Mouse (Mus musculus): Measurements from ENCODE around the gene Tnfsf18. TPM values are rescaled to one million over a fixed set of nuclear protein-coding genes. Genes with fewer than 3 reads are reported as not detected.

The Tnfsf18 gene
- polyA plus RNA-seq, 1 experiment from 2014 or later = not detected

DNA sequence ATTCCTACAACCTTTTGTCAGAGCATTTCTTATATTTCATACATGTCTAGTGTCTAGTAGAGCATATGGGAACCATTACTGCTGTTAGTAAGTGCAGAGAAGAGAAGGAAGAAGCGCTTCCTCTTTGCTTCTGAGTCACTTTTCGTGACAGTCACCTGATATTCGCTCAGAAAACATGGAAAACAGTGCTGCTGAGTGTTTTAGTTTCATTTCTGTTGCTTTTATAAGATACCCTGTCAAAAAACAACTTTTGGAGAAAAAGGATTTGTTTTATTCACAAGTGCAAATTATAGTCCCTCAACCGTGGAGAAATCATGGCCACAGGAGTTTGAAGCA, 6.3 kb downstream of the Tnfsf18 start:
- no peaks in the 10 kb centered on the region for H3K9me3 ChIP-seq
- H3K36me3 ChIP-seq = no peaks in the 10 kb centered on the region
- H3K4me2 ChIP-seq = no peak overlapping the region
- ATAC-seq (ENCODE audit: low FRiP score) = no peak
- H3K27me3 ChIP-seq = no peaks in the 10 kb centered on the region
- H3K9ac ChIP-seq = no peak overlapping the region
- H3K4me3 ChIP-seq = no peak overlapping the region
- WGBS = 82% methylated on average over 4 of the region's 4 CpGs
- H3K4me1 ChIP-seq (replicated peaks) = no peaks in the 10 kb centered on the region
- no peak overlapping the region for H3K27ac ChIP-seq

DNA sequence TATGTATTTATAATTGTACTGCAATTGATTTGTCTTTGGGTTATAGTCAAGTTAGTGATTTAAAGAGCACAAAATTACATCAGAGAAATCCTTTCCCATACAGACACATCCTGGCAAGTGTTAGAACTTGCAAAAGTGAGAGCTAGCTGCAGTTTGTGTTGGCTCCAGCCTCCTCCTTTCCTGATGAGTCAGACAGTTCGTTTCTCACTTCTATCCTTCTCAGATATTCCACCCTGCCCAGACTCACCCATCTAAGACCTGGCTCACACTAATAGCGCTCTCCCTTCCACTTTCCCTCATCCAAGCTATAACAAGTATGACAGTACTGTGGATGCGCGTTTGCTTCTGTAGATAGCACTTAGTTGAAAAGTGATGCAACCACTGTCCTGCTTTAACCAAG, 11.9 kb downstream of the Tnfsf18 start:
- Histone ChIP-seq H3K27ac (no peak overlapping the region), H3K36me3 (no peaks in the 10 kb centered on the region), H3K9ac (no peak overlapping the region), H3K4me3 (no peak overlapping the region), H3K4me2 (no peak overlapping the region), H3K4me1 (replicated peaks) (no peaks in the 10 kb centered on the region), H3K27me3 (no peaks in the 10 kb centered on the region), H3K9me3 (no peaks in the 10 kb centered on the region)
- no peak for ATAC-seq (ENCODE audit: low FRiP score)
- WGBS = 92% methylated on average over 4 of the region's 4 CpGs

DNA sequence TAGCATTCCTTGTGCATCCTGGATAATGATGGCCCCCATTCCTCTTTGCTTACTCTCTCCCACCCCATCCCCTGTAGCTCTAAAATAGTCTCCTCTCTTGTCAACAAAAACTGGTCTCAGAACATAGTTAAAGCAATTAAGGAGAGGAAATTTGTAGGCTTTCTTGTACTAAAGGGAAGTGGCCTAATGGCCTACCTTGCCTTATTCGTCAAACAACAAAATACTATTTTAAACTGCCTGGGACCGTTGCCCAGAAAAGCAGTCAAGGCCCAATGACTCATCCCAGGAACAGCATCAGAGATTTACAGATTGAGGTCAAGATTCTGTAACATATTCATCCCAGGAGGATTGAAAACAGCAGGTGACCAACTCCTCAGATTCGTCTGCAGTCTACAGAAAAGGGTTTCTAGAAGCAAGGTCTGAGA, 13.2 kb downstream of the Tnfsf18 start:
- Histone ChIP-seq H3K9me3 (no peaks in the 10 kb centered on the region), H3K9ac (no peak overlapping the region), H3K4me1 (replicated peaks) (no peaks in the 10 kb centered on the region), H3K36me3 (no peaks in the 10 kb centered on the region), H3K4me3 (no peak overlapping the region), H3K27ac (no peak overlapping the region), H3K27me3 (no peaks in the 10 kb centered on the region), H3K4me2 (no peak overlapping the region)
- 70% methylated on average over 3 of the region's 3 CpGs for WGBS
- ATAC-seq (ENCODE audit: low FRiP score) = no peak

DNA sequence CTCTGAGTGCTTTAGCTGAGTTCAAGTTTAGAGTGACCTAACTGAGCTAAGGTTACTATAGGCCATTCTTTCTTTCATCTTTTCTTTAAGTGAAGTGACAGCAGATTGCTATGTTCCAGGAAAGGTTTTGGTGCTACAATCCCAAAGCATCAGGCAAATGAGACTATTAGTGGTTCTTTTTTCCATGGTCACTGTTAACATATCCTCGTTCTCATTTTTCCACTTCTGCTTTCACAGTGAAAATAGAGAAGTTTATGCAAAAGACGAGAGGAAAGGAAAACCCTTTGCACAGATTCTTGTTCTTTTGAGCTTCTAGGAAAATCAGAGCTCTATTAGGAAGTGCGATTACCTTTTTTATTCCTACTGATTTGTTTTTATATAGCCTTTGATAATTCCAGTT, 22.9 kb downstream of the Tnfsf18 start:
- Histone ChIP-seq H3K4me2 (no peak overlapping the region), H3K9me3 (no peaks in the 10 kb centered on the region), H3K4me1 (replicated peaks) (no peaks in the 10 kb centered on the region), H3K36me3 (no peaks in the 10 kb centered on the region), H3K27me3 (no peaks in the 10 kb centered on the region), H3K27ac (no peak overlapping the region), H3K4me3 (no peak overlapping the region), H3K9ac (no peak overlapping the region)
- no peak for ATAC-seq (ENCODE audit: low FRiP score)
- 85% methylated on average over 3 of the region's 3 CpGs for WGBS

DNA sequence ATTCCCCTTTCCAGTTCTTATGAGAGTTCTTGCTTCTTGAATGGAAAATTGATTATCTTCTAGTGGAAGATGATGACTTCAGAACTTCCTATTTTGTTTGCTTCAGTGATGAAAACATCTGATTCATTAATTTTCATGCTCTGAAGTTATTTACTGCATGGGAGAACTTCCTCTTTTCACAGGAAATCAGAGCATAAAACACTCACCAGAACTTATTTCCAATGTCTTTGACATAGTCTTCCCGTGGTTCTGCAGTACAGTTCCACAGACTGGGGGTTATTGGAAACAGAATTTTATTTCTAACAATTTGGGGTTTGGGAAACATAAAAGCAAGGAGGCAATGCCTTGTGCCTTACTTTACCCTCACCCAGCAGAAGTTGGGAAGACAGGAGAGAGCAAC, 25.8 kb downstream of the Tnfsf18 start:
- H3K36me3 ChIP-seq = no peaks in the 10 kb centered on the region
- no peak for ATAC-seq (ENCODE audit: low FRiP score)

GRCm38 (mm10) chr1:161528173-161528572, 33.7 kb downstream of the Tnfsf18 start:
- H3K9ac ChIP-seq = no peak overlapping the region
- 79% methylated on average over 1 of the region's 1 CpGs for WGBS
- H3K9me3 ChIP-seq = no peaks in the 10 kb centered on the region
- H3K4me1 ChIP-seq (replicated peaks) = no peaks in the 10 kb centered on the region
- no peak overlapping the region for H3K4me2 ChIP-seq
- no peak for ATAC-seq (ENCODE audit: low FRiP score)
- no peaks in the 10 kb centered on the region for H3K27me3 ChIP-seq
- no peak overlapping the region for H3K27ac ChIP-seq
- H3K4me3 ChIP-seq = no peak overlapping the region
- H3K36me3 ChIP-seq = no peaks in the 10 kb centered on the region

More for the DNA sequence above, 25.8 kb downstream of the Tnfsf18 start:
- 78% methylated on average over 1 of the region's 1 CpGs for WGBS
- Histone ChIP-seq H3K9ac (no peak overlapping the region), H3K27ac (no peak overlapping the region), H3K4me3 (no peak overlapping the region), H3K4me1 (replicated peaks) (no peaks in the 10 kb centered on the region), H3K4me2 (no peak overlapping the region), H3K27me3 (no peaks in the 10 kb centered on the region), H3K9me3 (no peaks in the 10 kb centered on the region)

DNA sequence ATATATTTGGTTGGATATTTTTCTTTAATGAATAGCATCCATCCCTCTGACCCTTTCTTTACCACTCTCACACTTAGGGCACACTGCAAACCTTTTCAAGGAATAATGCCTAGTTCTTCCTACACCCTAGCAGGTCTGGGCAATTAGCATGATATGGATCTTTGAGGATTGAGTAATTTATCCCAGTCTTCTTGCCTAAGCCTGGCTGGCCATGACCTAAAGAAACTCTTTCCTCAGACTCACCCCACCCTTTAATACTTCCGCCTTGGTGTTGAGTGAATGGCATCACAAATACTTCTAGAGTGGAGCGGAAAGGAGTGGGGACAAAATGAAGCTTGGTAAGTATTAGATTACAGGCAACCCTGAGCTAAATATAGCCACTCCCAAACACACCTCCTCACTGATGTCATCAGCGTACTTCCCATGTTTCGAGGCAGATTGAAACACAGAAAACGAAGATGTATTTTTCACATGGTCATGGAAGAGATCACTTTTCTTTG, 56.2 kb downstream of the Tnfsf18 start:
- ATAC-seq (ENCODE audit: low FRiP score) = no peak
- H3K9me3 ChIP-seq = no peaks in the 10 kb centered on the region
- 91% methylated on average over 5 of the region's 5 CpGs for WGBS
- no peaks in the 10 kb centered on the region for H3K36me3 ChIP-seq
- no peak overlapping the region for H3K27ac ChIP-seq
- H3K9ac ChIP-seq = no peak overlapping the region
- no peaks in the 10 kb centered on the region for H3K27me3 ChIP-seq
- H3K4me2 ChIP-seq = no peak overlapping the region
- H3K4me1 ChIP-seq (replicated peaks) = no peaks in the 10 kb centered on the region
- H3K4me3 ChIP-seq = no peak overlapping the region

DNA sequence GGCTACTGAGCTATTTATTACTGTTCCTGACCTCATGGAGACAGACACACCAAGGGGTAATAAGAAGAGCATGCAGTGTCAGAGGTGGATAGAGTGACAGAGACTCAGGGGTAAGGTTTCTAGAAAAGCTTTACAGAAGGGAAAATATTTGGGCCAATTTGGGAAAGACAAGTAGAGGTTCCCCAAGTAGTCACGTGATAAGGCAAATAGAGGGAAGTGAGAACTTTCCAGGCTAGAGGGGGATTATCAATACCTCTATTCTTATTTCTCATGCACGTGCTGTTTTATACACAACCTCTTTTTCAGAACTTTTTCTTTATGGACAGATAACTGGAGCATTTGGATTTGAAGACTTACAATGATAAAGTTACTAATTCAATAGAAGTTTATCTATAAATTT, 57.6 kb downstream of the Tnfsf18 start:
- H3K4me3 ChIP-seq = no peak overlapping the region
- no peaks in the 10 kb centered on the region for H3K36me3 ChIP-seq
- no peak for ATAC-seq (ENCODE audit: low FRiP score)
- no peak overlapping the region for H3K9ac ChIP-seq
- H3K27me3 ChIP-seq = no peaks in the 10 kb centered on the region
- WGBS = 84% methylated on average over 2 of the region's 2 CpGs
- no peak overlapping the region for H3K4me2 ChIP-seq
- H3K9me3 ChIP-seq = no peaks in the 10 kb centered on the region
- H3K27ac ChIP-seq = no peak overlapping the region
- H3K4me1 ChIP-seq (replicated peaks) = no peaks in the 10 kb centered on the region

Other genes starting within 250 kb of the Tnfsf18 start
- gene Prdx6, start 243.4 kb upstream of the Tnfsf18 start, polyA plus RNA-seq (2015; fragmentation: Nextera tagmentation; extraction: Ambion mirVana) = 209 and 223 TPM in 2 replicates
- not detected in 2 replicates for gene Tnfsf4, start 99.2 kb upstream of the Tnfsf18 start, polyA plus RNA-seq (2015; fragmentation: Nextera tagmentation; extraction: Ambion mirVana)

Measured in hindbrain, embryonic 13.5 days (tissue).